Mouse (Mus musculus): ENCODE measurements around the gene Cachd1. TPM values are rescaled to one million over a fixed set of nuclear protein-coding genes. Genes with fewer than 3 reads are reported as not detected.

Cachd1 gene
- polyA plus RNA-seq, 1 experiment from 2014 or later, result 31.1 TPM

DNA sequence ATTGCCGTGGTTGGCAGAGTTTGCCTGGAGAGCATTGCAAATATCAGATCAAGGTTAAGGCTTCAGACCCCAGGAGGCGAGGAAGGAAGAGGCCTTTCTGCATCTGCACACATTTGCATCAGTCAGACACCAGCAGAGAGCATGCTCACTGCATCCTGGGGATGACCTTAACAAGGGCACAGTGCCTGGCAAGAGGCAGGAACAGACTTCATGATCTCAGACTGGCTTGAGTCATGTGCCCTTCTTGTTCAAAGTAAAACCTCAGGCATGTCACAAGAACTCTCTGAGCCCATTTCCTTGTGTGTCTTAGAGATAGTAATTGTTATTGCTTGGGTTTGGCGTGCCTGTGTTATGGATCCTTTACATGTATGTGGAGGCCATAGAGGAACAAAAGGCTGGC, 167.8 kb downstream of the Cachd1 start:
- no peaks in the 10 kb centered on the region for H3K36me3 ChIP-seq (ENCODE audit: control insufficient read depth, insufficient read depth, low read length)
- no peaks in the 10 kb centered on the region for H3K9me3 ChIP-seq (replicated peaks; ENCODE audit: control insufficient read depth, low read length, poor library complexity, severe bottlenecking)
- H3K4me3 ChIP-seq (ENCODE audit: low read depth, low read length), result no peak overlapping the region
- ATAC-seq, result no peak
- 66% methylated on average over 3 of the region's 3 CpGs for WGBS
- H3K9ac ChIP-seq (ENCODE audit: low read depth, low read length), result no peak overlapping the region
- H3K4me2 ChIP-seq (ENCODE audit: low read length), result no peak overlapping the region
- peaks cover 12% of the 10 kb centered on the region for H3K4me1 ChIP-seq (ENCODE audit: control insufficient read depth, insufficient read depth, low read length)
- H3K27ac ChIP-seq (ENCODE audit: low read length), result no peak overlapping the region
- H3K27me3 ChIP-seq (ENCODE audit: control insufficient read depth, insufficient read depth, low read depth, low read length), result no peaks in the 10 kb centered on the region

DNA sequence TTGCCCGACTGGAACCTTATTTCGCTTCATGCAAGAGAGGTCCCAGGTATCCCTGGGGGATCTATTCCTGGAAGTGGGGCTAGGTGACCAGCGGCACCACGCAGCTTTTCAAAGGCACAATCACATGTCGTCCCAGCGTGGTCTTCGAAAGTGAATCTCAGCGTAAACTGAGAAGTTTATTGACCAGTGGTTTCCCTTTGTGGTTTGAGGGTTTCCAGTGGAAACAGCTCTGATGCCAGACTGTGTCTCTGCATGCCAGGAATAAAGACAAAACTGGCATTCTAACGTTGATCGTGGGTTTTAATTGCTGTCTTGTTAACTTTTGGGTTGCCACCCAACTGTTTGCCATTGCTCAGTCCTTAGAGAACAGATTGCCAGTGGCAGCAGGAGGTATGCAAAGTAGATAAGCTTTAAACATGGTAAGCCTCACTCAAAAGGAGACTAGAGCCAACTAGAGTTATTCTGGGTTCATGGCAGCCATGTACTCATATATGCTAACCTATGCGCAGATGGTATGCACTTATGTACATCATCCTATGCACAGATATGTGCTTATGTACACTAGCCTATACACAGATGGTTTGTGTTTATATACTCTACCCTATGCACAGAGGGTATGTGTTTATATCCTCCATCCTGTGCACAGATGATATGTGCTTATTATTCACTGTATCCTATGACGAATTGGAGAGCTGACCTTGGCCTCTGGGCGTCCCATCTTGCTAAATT, 168.9 kb downstream of the Cachd1 start:
- no peak overlapping the region for H3K27ac ChIP-seq (ENCODE audit: low read length)
- H3K9ac ChIP-seq (ENCODE audit: low read depth, low read length), result no peak overlapping the region
- H3K4me2 ChIP-seq (ENCODE audit: low read length), result no peak overlapping the region
- H3K36me3 ChIP-seq (ENCODE audit: control insufficient read depth, insufficient read depth, low read length), result no peaks in the 10 kb centered on the region
- no peak overlapping the region for H3K4me3 ChIP-seq (ENCODE audit: low read depth, low read length)
- H3K27me3 ChIP-seq (ENCODE audit: control insufficient read depth, insufficient read depth, low read depth, low read length), result no peaks in the 10 kb centered on the region
- ATAC-seq, result peak; percentile 19; the same call in 1 of the 2 replicates
- WGBS, result 83% methylated on average over 13 of the region's 13 CpGs
- no peaks in the 10 kb centered on the region for H3K9me3 ChIP-seq (replicated peaks; ENCODE audit: control insufficient read depth, low read length, poor library complexity, severe bottlenecking)
- peaks cover 12% of the 10 kb centered on the region for H3K4me1 ChIP-seq (ENCODE audit: control insufficient read depth, insufficient read depth, low read length)

DNA sequence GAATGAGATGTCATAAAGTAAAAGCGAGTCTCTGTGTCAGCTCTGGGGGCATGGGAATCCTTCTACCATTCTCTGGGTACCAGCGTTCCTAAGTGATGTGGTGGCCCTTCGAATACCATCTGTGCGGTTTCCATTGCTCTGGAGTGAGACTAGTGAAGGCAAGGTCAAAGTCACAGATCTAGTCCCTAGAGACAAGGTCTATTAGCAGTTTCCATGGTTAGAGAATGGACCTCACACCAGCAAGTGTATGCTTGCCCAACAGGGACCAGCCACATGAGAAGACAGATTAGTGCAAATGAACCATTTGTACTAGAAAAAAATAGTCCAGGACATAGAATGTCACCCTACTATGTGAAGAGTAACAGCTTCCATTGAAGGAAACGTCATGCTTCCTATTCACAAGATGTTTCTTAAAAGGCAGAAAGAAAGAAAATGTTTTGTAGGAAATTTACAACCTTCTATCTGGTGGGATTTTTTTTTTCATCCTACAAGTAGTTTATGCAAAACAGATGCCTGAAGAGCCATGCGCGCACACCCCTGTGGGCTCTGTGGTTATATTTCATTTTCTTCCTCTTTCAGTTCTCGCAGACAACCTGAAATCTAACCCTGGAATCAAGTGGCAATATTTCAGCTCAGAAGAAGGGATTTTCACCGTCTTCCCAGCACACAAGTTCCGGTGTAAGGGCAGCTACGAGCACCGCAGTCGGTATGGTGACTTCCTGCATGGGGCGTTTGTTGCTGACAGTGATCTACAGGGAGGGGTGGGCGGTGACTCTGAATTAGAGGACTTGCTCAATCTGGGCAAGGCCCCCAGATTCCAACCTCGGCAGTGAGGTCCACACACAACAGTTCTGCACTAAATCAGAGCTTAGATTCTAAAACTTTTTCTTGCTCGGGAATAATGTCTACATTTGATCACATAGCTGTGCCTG, 172.3 kb downstream of the Cachd1 start:
- Histone ChIP-seq H3K9ac (ENCODE audit: low read depth, low read length) (no peak overlapping the region), H3K27ac (ENCODE audit: low read length) (no peak overlapping the region)
- no peak for ATAC-seq

DNA sequence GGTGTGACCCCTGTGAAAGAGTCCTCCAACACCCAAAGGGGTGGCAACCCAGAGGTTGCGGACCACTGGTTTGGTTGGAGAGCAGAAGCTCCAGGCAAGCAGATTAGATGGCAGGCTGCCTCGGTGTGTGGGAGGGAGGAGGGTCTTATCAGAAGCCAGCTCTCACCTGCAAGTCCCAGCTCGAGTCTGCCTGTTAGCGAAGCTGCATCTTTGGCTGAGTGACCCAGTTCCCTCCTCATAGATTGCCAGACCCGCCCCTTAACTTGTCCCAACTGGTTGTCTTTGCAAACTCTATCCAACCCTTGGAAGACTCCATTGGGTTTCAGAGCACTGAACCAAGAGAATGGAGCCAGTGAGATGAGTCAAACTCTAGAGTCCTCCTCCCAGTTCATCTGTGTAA, 173.8 kb downstream of the Cachd1 start:
- H3K4me2 ChIP-seq (ENCODE audit: low read length), result no peak overlapping the region
- H3K27ac ChIP-seq (ENCODE audit: low read length), result no peak overlapping the region
- peaks cover 6% of the 10 kb centered on the region; the same call in 1 of the 2 replicates for H3K36me3 ChIP-seq (ENCODE audit: control insufficient read depth, insufficient read depth, low read length)
- no peaks in the 10 kb centered on the region for H3K9me3 ChIP-seq (replicated peaks; ENCODE audit: control insufficient read depth, low read length, poor library complexity, severe bottlenecking)
- no peak overlapping the region for H3K4me3 ChIP-seq (ENCODE audit: low read depth, low read length)
- H3K9ac ChIP-seq (ENCODE audit: low read depth, low read length), result no peak overlapping the region
- WGBS, result 88% methylated on average over 5 of the region's 5 CpGs
- H3K27me3 ChIP-seq (ENCODE audit: control insufficient read depth, insufficient read depth, low read depth, low read length), result no peaks in the 10 kb centered on the region
- peaks cover 7% of the 10 kb centered on the region for H3K4me1 ChIP-seq (ENCODE audit: control insufficient read depth, insufficient read depth, low read length)
- ATAC-seq, result no peak

More for the DNA sequence above, 172.3 kb downstream of the Cachd1 start:
- H3K27me3 ChIP-seq (ENCODE audit: control insufficient read depth, insufficient read depth, low read depth, low read length), result no peaks in the 10 kb centered on the region
- WGBS, result 82% methylated on average over 17 of the region's 17 CpGs
- peaks cover 12% of the 10 kb centered on the region for H3K4me1 ChIP-seq (ENCODE audit: control insufficient read depth, insufficient read depth, low read length)
- peaks cover 6% of the 10 kb centered on the region; the same call in 1 of the 2 replicates for H3K36me3 ChIP-seq (ENCODE audit: control insufficient read depth, insufficient read depth, low read length)
- H3K4me3 ChIP-seq (ENCODE audit: low read depth, low read length), result no peak overlapping the region
- H3K9me3 ChIP-seq (replicated peaks; ENCODE audit: control insufficient read depth, low read length, poor library complexity, severe bottlenecking), result no peaks in the 10 kb centered on the region
- no peak overlapping the region for H3K4me2 ChIP-seq (ENCODE audit: low read length)

DNA sequence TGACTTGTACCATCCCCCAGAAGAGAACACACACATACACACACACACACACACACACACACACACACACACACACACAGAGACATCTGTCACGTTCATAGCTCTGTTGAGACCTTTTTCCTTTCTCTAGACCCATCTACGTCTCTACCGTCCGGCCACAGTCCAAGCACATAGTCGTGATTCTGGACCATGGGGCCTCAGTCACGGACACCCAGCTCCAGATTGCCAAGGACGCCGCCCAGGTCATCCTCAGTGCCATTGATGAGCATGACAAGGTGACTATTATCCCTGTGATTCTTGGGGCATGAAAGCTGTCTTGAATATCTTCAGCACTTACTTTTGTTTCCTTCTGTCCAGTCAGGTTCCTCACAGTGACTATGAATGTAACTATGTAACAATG, 175.4 kb downstream of the Cachd1 start:
- H3K4me2 ChIP-seq (ENCODE audit: low read length), result no peak overlapping the region
- no peaks in the 10 kb centered on the region for H3K27me3 ChIP-seq (ENCODE audit: control insufficient read depth, insufficient read depth, low read depth, low read length)
- no peak for ATAC-seq
- no peak overlapping the region for H3K27ac ChIP-seq (ENCODE audit: low read length)
- 81% methylated on average over 8 of the region's 8 CpGs for WGBS
- peaks cover 10% of the 10 kb centered on the region; the same call in 1 of the 2 replicates for H3K36me3 ChIP-seq (ENCODE audit: control insufficient read depth, insufficient read depth, low read length)
- no peaks in the 10 kb centered on the region for H3K4me1 ChIP-seq (ENCODE audit: control insufficient read depth, insufficient read depth, low read length)
- no peak overlapping the region for H3K4me3 ChIP-seq (ENCODE audit: low read depth, low read length)
- no peaks in the 10 kb centered on the region for H3K9me3 ChIP-seq (replicated peaks; ENCODE audit: control insufficient read depth, low read length, poor library complexity, severe bottlenecking)
- H3K9ac ChIP-seq (ENCODE audit: low read depth, low read length), result no peak overlapping the region

DNA sequence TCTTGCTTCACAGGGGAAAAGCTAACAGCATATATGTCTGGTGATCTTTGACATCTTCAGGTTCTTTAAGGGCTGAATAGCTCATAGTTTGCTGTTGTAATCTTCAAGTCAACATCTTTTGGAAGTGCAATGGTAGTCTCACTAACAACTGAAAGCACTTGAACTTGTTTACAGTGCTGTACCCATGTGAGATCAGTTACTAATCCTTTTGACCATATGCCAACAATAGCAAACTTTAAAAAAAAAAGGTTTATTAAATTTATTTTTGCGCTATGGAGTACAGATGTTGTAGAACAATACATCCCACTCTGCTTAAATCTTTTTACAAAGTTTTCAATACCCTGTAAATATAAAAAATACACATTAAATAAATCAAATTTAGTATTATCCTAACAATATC, 186.9 kb downstream of the Cachd1 start:
- peaks cover 3% of the 10 kb centered on the region; the same call in 1 of the 2 replicates for H3K4me1 ChIP-seq (ENCODE audit: control insufficient read depth, insufficient read depth, low read length)
- H3K27ac ChIP-seq (ENCODE audit: low read length), result no peak overlapping the region
- H3K27me3 ChIP-seq (ENCODE audit: control insufficient read depth, insufficient read depth, low read depth, low read length), result no peaks in the 10 kb centered on the region
- no peaks in the 10 kb centered on the region for H3K9me3 ChIP-seq (replicated peaks; ENCODE audit: control insufficient read depth, low read length, poor library complexity, severe bottlenecking)
- H3K36me3 ChIP-seq (ENCODE audit: control insufficient read depth, insufficient read depth, low read length), result peaks cover 11% of the 10 kb centered on the region
- H3K4me2 ChIP-seq (ENCODE audit: low read length), result no peak overlapping the region
- no peak overlapping the region for H3K4me3 ChIP-seq (ENCODE audit: low read depth, low read length)
- 88% methylated on average over 1 of the region's 1 CpGs for WGBS
- no peak overlapping the region for H3K9ac ChIP-seq (ENCODE audit: low read depth, low read length)
- no peak for ATAC-seq

DNA sequence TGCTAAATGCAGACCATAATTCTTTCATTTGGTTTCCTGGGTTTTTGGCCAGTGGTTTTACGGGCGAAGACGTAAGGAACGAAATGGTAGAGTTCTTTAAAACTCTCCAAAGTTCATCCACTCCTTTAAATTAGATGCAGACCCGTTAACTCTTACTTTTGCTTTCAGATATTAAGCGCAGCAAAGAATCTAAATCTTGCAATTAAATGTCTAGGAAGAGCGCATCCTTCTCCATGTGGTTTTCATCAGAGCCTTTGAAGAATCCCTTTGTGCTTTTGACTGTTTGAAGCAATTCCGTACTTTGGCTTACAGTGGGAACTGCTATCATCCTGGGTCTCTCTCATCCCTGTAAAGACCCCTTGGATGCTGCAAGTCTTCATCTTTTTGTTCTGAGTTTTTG, 187.3 kb downstream of the Cachd1 start:
- peaks cover 11% of the 10 kb centered on the region for H3K36me3 ChIP-seq (ENCODE audit: control insufficient read depth, insufficient read depth, low read length)
- no peak for ATAC-seq
- H3K4me2 ChIP-seq (ENCODE audit: low read length), result no peak overlapping the region
- no peaks in the 10 kb centered on the region for H3K27me3 ChIP-seq (ENCODE audit: control insufficient read depth, insufficient read depth, low read depth, low read length)
- H3K4me1 ChIP-seq (ENCODE audit: control insufficient read depth, insufficient read depth, low read length), result peaks cover 3% of the 10 kb centered on the region; the same call in 1 of the 2 replicates
- H3K4me3 ChIP-seq (ENCODE audit: low read depth, low read length), result no peak overlapping the region
- 91% methylated on average over 8 of the region's 8 CpGs for WGBS
- no peaks in the 10 kb centered on the region for H3K9me3 ChIP-seq (replicated peaks; ENCODE audit: control insufficient read depth, low read length, poor library complexity, severe bottlenecking)
- no peak overlapping the region for H3K9ac ChIP-seq (ENCODE audit: low read depth, low read length)
- no peak overlapping the region for H3K27ac ChIP-seq (ENCODE audit: low read length)

DNA sequence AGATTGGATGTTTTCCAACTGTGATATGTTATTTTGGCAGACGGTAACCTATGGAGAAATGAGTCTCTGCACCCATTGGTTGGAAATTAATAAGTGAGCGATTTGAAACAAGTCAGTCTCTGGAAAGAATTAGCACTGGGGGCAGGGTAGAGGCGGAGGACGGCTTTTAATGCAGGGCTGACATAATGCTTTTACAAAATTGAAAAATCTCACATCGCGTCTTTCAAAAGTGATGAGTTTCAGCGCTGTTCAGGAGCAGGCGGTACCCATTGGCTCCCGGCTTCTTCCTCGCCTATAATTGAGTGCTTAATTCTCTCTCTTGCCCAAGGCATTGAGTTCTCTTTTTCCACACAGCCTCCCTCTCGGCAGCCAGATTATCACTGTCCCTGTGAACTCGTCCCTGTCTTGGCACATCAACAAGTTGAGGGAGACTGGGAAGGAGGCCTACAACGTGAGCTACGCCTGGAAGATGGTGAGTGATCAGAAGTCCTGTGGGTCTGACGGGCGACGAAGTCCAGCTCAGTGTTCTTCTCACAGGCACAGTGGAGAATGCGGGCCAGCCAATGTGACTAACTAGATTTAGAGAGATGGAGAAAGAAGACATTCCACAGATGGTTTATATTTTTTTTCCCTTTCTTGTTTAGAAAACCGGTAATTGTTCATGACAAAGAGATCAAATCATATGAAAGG, 191.4 kb downstream of the Cachd1 start:
- H3K9ac ChIP-seq (ENCODE audit: low read depth, low read length), result no peak overlapping the region
- peaks cover 20% of the 10 kb centered on the region for H3K36me3 ChIP-seq (ENCODE audit: control insufficient read depth, insufficient read depth, low read length)
- H3K27me3 ChIP-seq (ENCODE audit: control insufficient read depth, insufficient read depth, low read depth, low read length), result no peaks in the 10 kb centered on the region
- peaks cover 3% of the 10 kb centered on the region; the same call in 1 of the 2 replicates for H3K4me1 ChIP-seq (ENCODE audit: control insufficient read depth, insufficient read depth, low read length)
- H3K27ac ChIP-seq (ENCODE audit: low read length), result no peak overlapping the region; the same call in 1 of the 2 replicates
- H3K4me3 ChIP-seq (ENCODE audit: low read depth, low read length), result no peak overlapping the region
- H3K9me3 ChIP-seq (replicated peaks; ENCODE audit: control insufficient read depth, low read length, poor library complexity, severe bottlenecking), result no peaks in the 10 kb centered on the region
- peak; percentile 62; the same call in 1 of the 2 replicates for ATAC-seq
- 72% methylated on average over 19 of the region's 19 CpGs for WGBS
- no peak overlapping the region for H3K4me2 ChIP-seq (ENCODE audit: low read length)
